Mouse (Mus musculus): ENCODE measurements around the gene Cnfn. TPM values are rescaled to one million over a fixed set of nuclear protein-coding genes. Genes with fewer than 3 reads are reported as not detected.

Cnfn gene
- polyA plus RNA-seq, 1 experiment from 2014 or later, result 0.15 TPM

Other genes starting within 250 kb of the Cnfn start
- 1.5 and 1.6 TPM in 2 replicates for gene Pou2f2, start 190.0 kb downstream of the Cnfn start, polyA plus RNA-seq (2015; fragmentation: Nextera tagmentation; extraction: Ambion mirVana)
- gene Dedd2, start 149.1 kb downstream of the Cnfn start, polyA plus RNA-seq (2015; fragmentation: Nextera tagmentation; extraction: Ambion mirVana), result 27.0 and 27.6 TPM in 2 replicates
- 2.0 and 2.1 TPM in 2 replicates for gene Zfp526, start 148.3 kb downstream of the Cnfn start, polyA plus RNA-seq (2015; fragmentation: Nextera tagmentation; extraction: Ambion mirVana)
- 6.2 and 6.3 TPM in 2 replicates for gene Gsk3a, start 131.9 kb downstream of the Cnfn start, polyA plus RNA-seq (2015; fragmentation: Nextera tagmentation; extraction: Ambion mirVana)
- 4.3 TPM in 2 replicates for gene Erf, start 119.0 kb downstream of the Cnfn start, polyA plus RNA-seq (2015; fragmentation: Nextera tagmentation; extraction: Ambion mirVana)
- 9.7 and 10.4 TPM in 2 replicates for gene Cic, start 102.0 kb downstream of the Cnfn start, polyA plus RNA-seq (2015; fragmentation: Nextera tagmentation; extraction: Ambion mirVana)
- 29.3 and 31.6 TPM in 2 replicates for gene Pafah1b3, start 71.7 kb downstream of the Cnfn start, polyA plus RNA-seq (2015; fragmentation: Nextera tagmentation; extraction: Ambion mirVana)
- not detected in 2 replicates for gene Prr19, start 68.3 kb downstream of the Cnfn start, polyA plus RNA-seq (2015; fragmentation: Nextera tagmentation; extraction: Ambion mirVana)
- 0.10 TPM in 1 of 2 replicates, not detected in the other for gene Tmem145, start 63.6 kb downstream of the Cnfn start, polyA plus RNA-seq (2015; fragmentation: Nextera tagmentation; extraction: Ambion mirVana)
- gene Megf8, start 52.6 kb downstream of the Cnfn start, polyA plus RNA-seq (2015; fragmentation: Nextera tagmentation; extraction: Ambion mirVana), result 1.0 and 1.2 TPM in 2 replicates
- gene Lipe, start 29.0 kb upstream of the Cnfn start, polyA plus RNA-seq (2015; fragmentation: Nextera tagmentation; extraction: Ambion mirVana), result 2.4 and 2.7 TPM in 2 replicates
- gene Cxcl17, start 43.2 kb upstream of the Cnfn start, polyA plus RNA-seq (2015; fragmentation: Nextera tagmentation; extraction: Ambion mirVana), result not detected in 2 replicates
- 1.7 and 2.5 TPM in 2 replicates for gene Ceacam1, start 107.9 kb upstream of the Cnfn start, polyA plus RNA-seq (2015; fragmentation: Nextera tagmentation; extraction: Ambion mirVana)
- 0.03 TPM in 1 of 2 replicates, not detected in the other for gene Ceacam2, start 170.1 kb upstream of the Cnfn start, polyA plus RNA-seq (2015; fragmentation: Nextera tagmentation; extraction: Ambion mirVana)
- gene Erich4, start 246.2 kb upstream of the Cnfn start, polyA plus RNA-seq (2015; fragmentation: Nextera tagmentation; extraction: Ambion mirVana), result 0.32 TPM in 2 replicates
- 10.4 and 11.3 TPM in 2 replicates for gene Dmac2, start 249.7 kb upstream of the Cnfn start, polyA plus RNA-seq (2015; fragmentation: Nextera tagmentation; extraction: Ambion mirVana)

Measured in liver, embryonic 13.5 days (tissue).